Mouse (Mus musculus) E14TG2a.4 (cell line): ENCODE measurements around the gene Tmem234.

ENCODE experiments used
- CTCF ChIP-seq: conservative IDR thresholded peaks from 2 replicates; pipeline ENCODE4 v1.5.1; 2014; ENCODE audit warnings: low read length
- NANOG ChIP-seq: IDR thresholded peaks from 2 replicates; pipeline ENCODE4 v1.6.1; 2014; ENCODE audit warnings: borderline replicate concordance, low read length, mixed read lengths
- POU5F1 ChIP-seq: IDR thresholded peaks from 2 replicates; pipeline ENCODE4 v1.6.1; 2014; ENCODE audit warnings: low read length, borderline replicate concordance

GRCm38 (mm10) chr4:129582251-129582650 lies 18.2 kb upstream of the Tmem234 start:
- TF ChIP-seq CTCF (peak; percentile 33), POU5F1 (no peak), NANOG (no peak)
